ENCODE assay signal across 25 mouse cellular contexts in genomic region chr10:71185059-71185458, GRCm38 (mm10). TPM values are rescaled to one million over a fixed set of nuclear protein-coding genes. Genes with fewer than 3 reads are reported as not detected.
A peak's percentile ranks its signal among the peaks of the same experiment; 100 is the strongest.
DNase-seq lines count a peak whose midpoint lies in the region; TF ChIP-seq lines count a peak whose summit lies in the region.
"Had no signal": no experiment of that assay in that cellular context is flagged by ENCODE, and none has a peak within 500 bp of the region (broad histone marks: within the 10 kb centered on the region; RNA-seq: fewer than 3 reads in every experiment).

No protein-coding gene starts in this region.

- no peak for TF ChIP-seq POLR2A in kidney, adult 2 months (IDR thresholded peaks at IDR 0.05; ENCODE audit: low read depth, low read length)
- TF ChIP-seq POLR2A in myocyte (IDR thresholded peaks at IDR 0.05; ENCODE audit: insufficient read length, low read depth): no peak

- no peak overlapping the region for H3ac ChIP-seq in myocyte (ENCODE audit: control insufficient read depth, insufficient read length)

- H3K36me3 ChIP-seq in kidney, adult 2 months (ENCODE audit: control insufficient read depth, insufficient read depth, low read length): no peaks in the 10 kb centered on the region
- H3K36me3 ChIP-seq in myocyte (ENCODE audit: control insufficient read depth, insufficient read depth): no peaks in the 10 kb centered on the region
- H3K36me3 ChIP-seq: embryonic facial prominence, embryonic 12.5 days; heart, embryonic 12.5 days; heart, embryonic 15.5 days; hindbrain, embryonic 10.5 days; hindbrain, embryonic 13.5 days; intestine, embryonic 15.5 days had no signal

- no peaks in the 10 kb centered on the region for H3K79me2 ChIP-seq in myocyte (ENCODE audit: control insufficient read depth, insufficient read depth)

- H3K4me1 ChIP-seq in kidney, adult 2 months (ENCODE audit: control insufficient read depth, insufficient read depth, low read length): peaks cover 7% of the 10 kb centered on the region
- H3K4me1 ChIP-seq: hindbrain, embryonic 10.5 days; hindbrain, embryonic 13.5 days; intestine, embryonic 15.5 days had no signal

- no peaks in the 10 kb centered on the region for H3K27me3 ChIP-seq in kidney, adult 2 months (replicated peaks; ENCODE audit: control insufficient read depth, insufficient read depth, low read length)
- H3K27me3 ChIP-seq in myocyte (ENCODE audit: control insufficient read depth, insufficient read depth, insufficient read length): no peaks in the 10 kb centered on the region
- H3K27me3 ChIP-seq: embryonic facial prominence, embryonic 12.5 days; heart, embryonic 12.5 days; heart, embryonic 15.5 days; hindbrain, embryonic 13.5 days; intestine, embryonic 15.5 days had no signal

- no peak for TF ChIP-seq CTCF in kidney, adult 2 months (conservative IDR thresholded peaks at IDR 0.05; ENCODE audit: insufficient read depth, insufficient read length, low read depth, low read length)

- peak overlapping the region; percentile 66 for H3K4me2 ChIP-seq in myocyte (ENCODE audit: low read depth)
- H3K4me2 ChIP-seq: embryonic facial prominence, embryonic 12.5 days; heart, embryonic 12.5 days; heart, embryonic 15.5 days; hindbrain, embryonic 13.5 days; intestine, embryonic 15.5 days had no signal

- no peak overlapping the region for H3K4me3 ChIP-seq in kidney, adult 2 months (ENCODE audit: insufficient read depth, low read depth, low read length)
- no peak overlapping the region for H3K4me3 ChIP-seq in myocyte
- H3K4me3 ChIP-seq: embryonic facial prominence, embryonic 12.5 days; heart, embryonic 12.5 days; heart, embryonic 15.5 days; hindbrain, embryonic 10.5 days; hindbrain, embryonic 13.5 days; intestine, embryonic 15.5 days had no signal

- no peak overlapping the region for H3K27ac ChIP-seq in kidney, adult 2 months (ENCODE audit: insufficient read depth, low read depth, low read length)
- H3K27ac ChIP-seq: embryonic facial prominence, embryonic 12.5 days; heart, embryonic 15.5 days; hindbrain, embryonic 10.5 days; hindbrain, embryonic 13.5 days; intestine, embryonic 15.5 days had no signal

- WGBS in kidney, adult 2 months: 89% methylated on average over 7 of the region's 7 CpGs

- peak; percentile 3 for DNase-seq in kidney, postnatal 10 days
- DNase-seq in kidney, adult 2 months: no peak
- DNase-seq in 3T3-L1 (ENCODE audit: low read depth, low spot score) (peak; percentile 74), NIH3T3 (ENCODE audit: low read depth) (peak; percentile 88)
- no peak for DNase-seq in adrenal gland, adult 18-20 months (ENCODE audit: low spot score in 2 of 2)
- DNase-seq in spleen, postnatal 36 days (ENCODE audit: low spot score in 2 of 2): no peak
- DNase-seq: adrenal gland, postnatal 10 days; adrenal gland, postnatal 36 days; B cell, adult 2 months; cerebellum, adult 18-20 months; cerebellum, adult 9-10 months; cerebellum, postnatal 25 days; gastrocnemius, postnatal 25 days; heart, adult 18-20 months; heart, postnatal 10 days; heart, postnatal 36 days; kidney, adult 11 months had no signal

TF ChIP-seq in myocyte, 11 proteins besides CTCF, POLR2A, EP300 and RAD21:
- TF ChIP-seq MYOG (IDR thresholded peaks at IDR 0.05; ENCODE audit: control insufficient read depth in 1 of 3, insufficient read depth in 1 of 3, insufficient read length in 2 of 3, low read depth in 2 of 3): no peak
- TF ChIP-seq TCF3 (IDR thresholded peaks at IDR 0.05; ENCODE audit: insufficient read length, low read depth): no peak
- peak; percentile 60; the same call in 1 of the 2 replicates for TF ChIP-seq CEBPB (IDR thresholded peaks at IDR 0.05; ENCODE audit: insufficient read depth, poor library complexity, severe bottlenecking)
- TF ChIP-seq MAX (IDR thresholded peaks at IDR 0.05; ENCODE audit: low read depth): no peak
TF ChIP-seq in myocyte: peak in this region for 1.

RNA-seq across cellular contexts. Expression of gene Bicc1, which starts 25.6 kb away (rescaled TPM):
- polyA plus RNA-seq in kidney, adult 2 months (2012; rRNA removed): 69.0 and 78.8 TPM in 2 replicates
- polyA plus RNA-seq in myocyte (2012; fragmentation: generic; extraction: Trizol): 4.6 TPM
- 10 to 100 TPM; 10.2 to 10.8 TPM for total RNA-seq in adrenal gland, adult 18-20 months (2021)
- total RNA-seq: MEL had no signal

RNA-seq across cellular contexts. Expression of gene Tfam, which starts 53.0 kb away (rescaled TPM):
- 9.0 and 12.8 TPM in 2 replicates for polyA plus RNA-seq in kidney, adult 2 months (2012; rRNA removed)
- polyA plus RNA-seq in myocyte (2012; fragmentation: generic; extraction: Trizol): 26.7 TPM
- 10 to 100 TPM; 42.8 to 57.0 TPM for total RNA-seq in adrenal gland, adult 18-20 months (2021)

Comparison
In these comparisons a context has a peak if more than half of its experiments do, and no peak if none do; other contexts are left out.
1. DNase-seq: peak in kidney, postnatal 10 days (single experiment), 3T3-L1 (single experiment) and NIH3T3 (single experiment); none in kidney, adult 2 months (single experiment), adrenal gland, adult 18-20 months (0 of 2) and spleen, postnatal 36 days (0 of 2).
2. RNA of gene Bicc1, which starts 25.6 kb away (polyA plus RNA-seq): 69.0 to 78.8 TPM in kidney, adult 2 months; 4.6 TPM in myocyte (single experiment); every median in the first group is over 10 times any median in the second.